Mouse (Mus musculus) neutrophil, adult 83 days (primary cell): Measurements from ENCODE around the gene Exosc8. TPM values are rescaled to one million over a fixed set of nuclear protein-coding genes. Genes with fewer than 3 reads are reported as not detected.

ENCODE experiments used
- total RNA-seq, 2 experiments: library from RNA; stranded (reverse); gene quantifications; one replicate each; pipeline ENCODE4 v1.2.4; 2023

Gene Exosc8
- 10 to 100 TPM; 49.1 to 53.2 TPM for total RNA-seq

DNA sequence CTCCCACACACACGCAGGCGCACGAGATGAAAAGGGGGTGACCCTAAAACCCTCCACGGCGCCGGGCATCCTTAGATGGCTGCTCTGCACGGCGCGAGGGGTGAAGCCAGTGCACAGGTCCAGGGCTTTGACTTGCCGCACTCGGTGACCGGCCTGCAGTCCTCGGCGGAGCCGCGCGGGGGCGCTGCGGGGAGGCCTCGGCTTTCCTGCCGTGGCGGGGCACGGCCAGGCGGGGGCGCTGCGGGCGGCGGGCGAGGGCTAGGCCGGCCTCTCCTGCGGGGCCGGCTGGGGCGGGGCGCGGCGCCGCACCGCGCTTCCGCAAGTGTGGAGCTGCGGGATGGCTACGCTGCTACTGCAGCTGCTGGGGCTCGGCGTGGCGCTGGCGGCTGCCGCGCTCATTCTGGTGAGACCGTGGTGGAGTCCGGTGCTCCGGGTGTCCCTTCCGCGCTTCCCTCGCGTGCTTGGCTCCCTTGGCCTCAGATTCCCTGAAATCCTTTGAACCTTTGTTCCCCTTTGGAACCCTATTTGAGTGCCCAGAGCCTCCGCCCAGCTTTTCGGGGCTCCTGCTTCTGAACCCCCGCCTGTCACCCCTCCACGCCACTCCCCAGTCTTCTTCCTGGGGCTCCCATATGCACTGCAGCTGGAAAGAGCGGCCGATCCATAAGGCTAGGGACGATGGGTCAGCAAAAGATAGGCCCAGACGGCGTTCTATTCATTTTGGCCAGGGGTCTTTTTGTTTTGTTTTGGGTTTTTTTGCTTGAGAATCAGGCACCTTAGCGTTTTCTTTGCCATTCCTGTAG is at the start of gene Exosc8, which contains the start of gene Alg5:
TSS of gene Exosc8 (minus strand) at position 147 of the 800 bp plus-strand sequence.
TSS of gene Alg5 (plus strand) at position 293 of the 800 bp plus-strand sequence.

DNA sequence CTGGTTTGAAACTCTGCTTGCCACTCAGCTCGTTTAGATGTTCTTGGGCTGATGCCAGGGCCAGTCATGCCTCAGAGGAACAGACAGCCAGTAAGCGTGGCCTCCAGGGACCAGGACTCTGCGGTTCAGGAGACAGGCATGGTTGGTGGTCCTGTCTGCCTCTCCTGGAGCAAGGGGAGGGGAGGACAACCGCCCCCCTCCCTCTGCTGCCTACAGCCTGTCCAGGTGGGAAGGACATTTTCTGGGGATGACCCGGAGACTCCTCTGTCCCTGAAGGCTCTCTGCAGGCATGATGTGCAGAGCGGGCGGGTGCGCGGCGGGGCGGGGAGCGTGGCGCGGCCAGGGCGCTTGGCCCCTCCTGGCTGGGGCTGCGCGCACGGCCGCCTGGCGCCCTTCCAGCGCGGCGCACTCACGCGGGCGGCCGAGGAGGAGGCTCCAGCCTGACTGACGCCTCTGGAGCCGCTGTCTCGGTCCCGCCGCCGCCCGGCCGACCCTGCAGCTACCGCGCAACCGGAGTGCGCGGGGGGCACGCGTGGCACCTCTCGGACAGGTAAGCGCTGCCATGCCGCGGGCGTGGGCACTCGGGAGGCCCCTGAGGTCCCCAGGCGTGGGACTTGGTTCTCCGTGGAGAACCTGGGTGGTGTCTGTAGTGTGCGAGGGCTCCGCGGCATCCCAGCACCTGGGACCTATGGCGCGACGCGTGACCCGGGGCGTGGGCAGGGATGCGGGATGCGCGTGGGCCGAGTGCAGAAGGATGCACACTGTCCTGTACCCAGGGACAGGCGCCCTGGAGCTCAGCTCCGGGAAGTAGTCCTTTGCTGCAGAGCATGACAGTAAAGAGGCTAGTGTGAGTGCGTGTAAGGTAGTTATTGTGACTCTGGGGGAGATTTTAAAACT is 20.2 kb upstream of the Exosc8 start, which contains the start of gene Smad9:
TSS of gene Smad9 (plus strand) at position 438 of the 897 bp plus-strand sequence.

DNA sequence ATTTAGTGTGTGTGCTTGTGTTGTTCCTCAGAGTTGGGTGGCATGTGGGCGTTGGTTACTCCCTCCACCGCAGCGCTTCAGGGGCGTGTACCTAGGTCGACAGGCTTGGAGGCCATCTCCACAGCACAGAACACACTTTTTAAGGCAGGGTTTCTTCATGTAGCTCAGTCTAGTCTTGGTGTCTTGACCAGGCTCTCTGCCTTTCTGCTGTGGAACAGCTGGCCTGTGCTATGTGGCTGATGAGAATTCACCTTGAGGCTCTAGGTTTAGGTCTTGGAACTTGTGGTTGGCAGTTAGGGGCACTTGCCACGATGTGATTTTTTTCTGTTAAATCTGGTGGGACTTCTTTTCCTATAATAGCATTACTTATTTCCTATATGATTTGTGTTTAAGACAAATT is 20.9 kb downstream of the Exosc8 start, which contains the start of gene Gm21958:
TSS of gene Gm21958 (minus strand) at position 101 of the 400 bp plus-strand sequence.

DNA sequence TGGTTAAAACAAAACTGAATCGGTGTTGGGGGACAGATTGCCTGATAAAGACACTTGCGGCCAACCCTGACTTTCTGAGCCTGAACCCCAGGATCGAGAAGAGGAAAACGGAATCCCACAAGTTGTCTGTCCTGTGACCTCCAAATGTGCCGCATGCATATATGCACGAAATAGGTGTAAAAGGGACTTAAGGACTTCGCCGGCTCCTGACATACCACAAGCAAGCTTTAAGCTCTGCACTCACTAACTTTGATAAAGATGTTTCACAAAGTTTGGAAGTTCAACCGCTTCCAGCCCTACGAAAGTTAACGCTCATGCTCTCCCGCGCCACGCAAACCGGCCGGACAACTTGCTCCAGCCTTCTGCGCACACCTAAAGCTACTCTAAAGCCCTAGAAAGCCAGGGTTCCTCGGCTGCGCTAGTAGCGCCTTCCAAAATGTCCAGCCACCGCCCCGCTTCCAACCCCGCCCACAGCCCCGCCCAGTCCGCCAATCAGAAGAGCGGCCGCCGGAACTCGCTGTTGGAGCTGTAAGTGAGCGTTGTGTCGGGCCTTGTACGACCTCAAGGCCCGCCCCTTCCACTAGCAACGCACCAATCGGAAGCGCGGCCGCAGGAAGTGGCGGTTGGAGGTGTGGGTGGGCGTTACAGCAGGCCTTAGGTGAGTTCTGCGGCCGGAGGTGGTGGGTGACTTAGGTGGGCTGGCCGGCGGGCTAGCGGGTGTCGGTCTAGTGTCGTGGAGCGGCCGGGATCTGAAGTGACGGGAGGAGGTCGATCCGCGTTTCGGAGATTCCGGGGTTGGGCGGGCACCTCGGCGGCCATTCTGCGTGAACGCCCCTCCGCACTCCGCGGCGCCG is 42.8 kb downstream of the Exosc8 start, which contains the start of gene Supt20:
TSS of gene Supt20 (plus strand) at position 606 of the 854 bp plus-strand sequence.

Other genes with a start within 250 kb of the Exosc8 start
- 10 to 100 TPM; 89.9 to 93.9 TPM for gene Supt20, start 42.6 kb downstream of the Exosc8 start, total RNA-seq
- not detected for gene Gm21958, start 21.0 kb downstream of the Exosc8 start, total RNA-seq
- 10 to 100 TPM in 1 of 2 experiments, 1 to 10 TPM in 1; 9.1 to 11.7 TPM for gene Alg5, start 146 bp upstream of the Exosc8 start, total RNA-seq
- not detected for gene Smad9, start 20.2 kb upstream of the Exosc8 start, total RNA-seq
- gene Rfxap, start 72.4 kb upstream of the Exosc8 start, total RNA-seq: 10 to 100 TPM; 20.8 to 21.6 TPM
- not detected for gene Sertm1, start 180.5 kb upstream of the Exosc8 start, total RNA-seq